Mouse (Mus musculus) small intestine, adult 2 months (tissue): ENCODE data around the gene Cav3. TPM values are rescaled to one million over a fixed set of nuclear protein-coding genes. Genes with fewer than 3 reads are reported as not detected.

Source experiments
- H3K27ac ChIP-seq: fragments of 200-500 bp; 2 replicates; pipeline ENCODE4 v1.5.1; 2012; ENCODE audit warnings: low read depth, low read length, control low read depth, inconsistent platforms; ENCODE audit not compliant: insufficient read depth
- H3K27me3 ChIP-seq: fragments of 200-500 bp; 2 replicates; pipeline ENCODE4 v1.6.1; 2012; ENCODE audit warnings: mild to moderate bottlenecking, moderate library complexity, low read length, inconsistent platforms; ENCODE audit not compliant: control insufficient read depth, insufficient read depth
- H3K36me3 ChIP-seq: fragments of 200-500 bp; 2 replicates; pipeline ENCODE4 v1.6.1; 2012; ENCODE audit warnings: mild to moderate bottlenecking, low read length, control low read depth, inconsistent platforms; ENCODE audit not compliant: control insufficient read depth, insufficient read depth
- H3K4me1 ChIP-seq: fragments of 200-500 bp; 2 replicates; pipeline ENCODE4 v1.6.1; 2012; ENCODE audit warnings: low read length, inconsistent platforms, mixed read lengths; ENCODE audit not compliant: control insufficient read depth, insufficient read depth, insufficient read length
- H3K4me3 ChIP-seq: fragments of 200-500 bp; 2 replicates; pipeline ENCODE4 v1.5.1; 2012; ENCODE audit warnings: low read depth, mild to moderate bottlenecking, control low read depth, inconsistent platforms, low read length, moderate library complexity
- CTCF ChIP-seq: fragments of 200-500 bp; IDR thresholded peaks from 2 replicates; pipeline ENCODE4 v1.5.1; 2012; ENCODE audit warnings: low read depth, mild to moderate bottlenecking, control low read depth, inconsistent platforms, low read length, moderate library complexity, mixed read lengths; ENCODE audit not compliant: insufficient replicate concordance, insufficient read length; ENCODE audit errors: extremely low read depth
- POLR2A ChIP-seq: fragments of 200-500 bp; IDR thresholded peaks from 2 replicates; pipeline ENCODE4 v1.6.1; 2012; ENCODE audit warnings: low read depth, mild to moderate bottlenecking, control low read depth, inconsistent platforms, low read length, moderate library complexity
- WGBS: fragments of 180-500 bp; shearing (Covaris S2); methylation state at CpG from one replicate; pipeline ENCODE4 v1.1.7; 2018; 5-methylcytosine and 5-hydroxymethylcytosine counted together
- polyA plus RNA-seq: library from polyadenylated mRNA; depleted of rRNA; stranded (reverse); fragments of >200 nt; gene quantifications from 2 replicates; pipeline ENCODE4 v1.2.3, GENCODE M21; 2012; rRNA removed

Gene Cav3
- polyA plus RNA-seq: 1.5 and 2.3 TPM in 2 replicates

- Histone ChIP-seq H3K4me3 (no peak within 1 kb of the TSS), H3K36me3 (no peaks in the 10 kb centered on the region), H3K4me1 (no peaks in the 10 kb centered on the region), H3K27ac (no peak within 1 kb of the TSS), H3K27me3 (no peaks in the 10 kb centered on the region)
- WGBS: 48% methylated on average over 12 of the region's 12 CpGs
- TF ChIP-seq CTCF: no peak
- no peak; the same call in 1 of the 2 replicates for TF ChIP-seq POLR2A
Observed at GRCm38 (mm10) chr6:112459341-112459749, at the start of gene Cav3. Cav3 (plus strand) TSS chr6:112459505.

GRCm38 (mm10) chr6:112419333-112419732, 40.0 kb upstream of the Cav3 start:
- WGBS: 71% methylated on average over 9 of the region's 9 CpGs
- no peaks in the 10 kb centered on the region for H3K36me3 ChIP-seq
- no peak overlapping the region for H3K27ac ChIP-seq
- H3K4me3 ChIP-seq: no peak overlapping the region
- H3K4me1 ChIP-seq: no peaks in the 10 kb centered on the region
- no peaks in the 10 kb centered on the region for H3K27me3 ChIP-seq
- TF ChIP-seq CTCF (no peak), POLR2A (no peak)

- Histone ChIP-seq H3K36me3 (no peaks in the 10 kb centered on the region), H3K27me3 (no peaks in the 10 kb centered on the region), H3K4me3 (no peak overlapping the region), H3K4me1 (no peaks in the 10 kb centered on the region), H3K27ac (no peak overlapping the region)
- WGBS: 93% methylated on average over 1 of the region's 1 CpGs
- TF ChIP-seq POLR2A (no peak), CTCF (no peak)
Observed at GRCm38 (mm10) chr6:112420883-112421282, 38.4 kb upstream of the Cav3 start.

GRCm38 (mm10) chr6:112423746-112424501, 35.4 kb upstream of the Cav3 start:
- TF ChIP-seq POLR2A (no peak), CTCF (no peak)
- Histone ChIP-seq H3K4me3 (no peak overlapping the region), H3K27me3 (no peaks in the 10 kb centered on the region), H3K27ac (no peak overlapping the region), H3K36me3 (no peaks in the 10 kb centered on the region), H3K4me1 (no peaks in the 10 kb centered on the region)
- WGBS: 78% methylated on average over 8 of the region's 8 CpGs

GRCm38 (mm10) chr6:112426018-112426732, 33.1 kb upstream of the Cav3 start:
- TF ChIP-seq CTCF (no peak), POLR2A (no peak)
- 66% methylated on average over 6 of the region's 6 CpGs for whole genome bisulfite sequencing
- no peak overlapping the region for H3K27ac ChIP-seq

GRCm38 (mm10) chr6:112445675-112446074, 13.6 kb upstream of the Cav3 start:
- TF ChIP-seq CTCF: no peak
- TF ChIP-seq POLR2A: no peak
- WGBS: 69% methylated on average over 3 of the region's 3 CpGs
- Histone ChIP-seq H3K27ac (no peak overlapping the region), H3K27me3 (no peaks in the 10 kb centered on the region; the same call in 1 of the 2 replicates), H3K36me3 (no peaks in the 10 kb centered on the region), H3K4me1 (no peaks in the 10 kb centered on the region), H3K4me3 (no peak overlapping the region)

More at GRCm38 (mm10) chr6:112426018-112426732, 33.1 kb upstream of the Cav3 start:
- H3K36me3 ChIP-seq: no peaks in the 10 kb centered on the region
- no peaks in the 10 kb centered on the region for H3K4me1 ChIP-seq
- no peaks in the 10 kb centered on the region for H3K27me3 ChIP-seq
- H3K4me3 ChIP-seq: no peak overlapping the region

- Histone ChIP-seq H3K36me3 (no peaks in the 10 kb centered on the region), H3K4me3 (no peak overlapping the region), H3K27ac (no peak overlapping the region), H3K27me3 (no peaks in the 10 kb centered on the region), H3K4me1 (no peaks in the 10 kb centered on the region)
- WGBS: 79% methylated on average over 5 of the region's 5 CpGs
- no peak for TF ChIP-seq POLR2A
- TF ChIP-seq CTCF: no peak
Observed at GRCm38 (mm10) chr6:112461459-112461858, 2.2 kb downstream of the Cav3 start.
